Mouse (Mus musculus): Measurements from ENCODE around the gene Tenm4.

DNA sequence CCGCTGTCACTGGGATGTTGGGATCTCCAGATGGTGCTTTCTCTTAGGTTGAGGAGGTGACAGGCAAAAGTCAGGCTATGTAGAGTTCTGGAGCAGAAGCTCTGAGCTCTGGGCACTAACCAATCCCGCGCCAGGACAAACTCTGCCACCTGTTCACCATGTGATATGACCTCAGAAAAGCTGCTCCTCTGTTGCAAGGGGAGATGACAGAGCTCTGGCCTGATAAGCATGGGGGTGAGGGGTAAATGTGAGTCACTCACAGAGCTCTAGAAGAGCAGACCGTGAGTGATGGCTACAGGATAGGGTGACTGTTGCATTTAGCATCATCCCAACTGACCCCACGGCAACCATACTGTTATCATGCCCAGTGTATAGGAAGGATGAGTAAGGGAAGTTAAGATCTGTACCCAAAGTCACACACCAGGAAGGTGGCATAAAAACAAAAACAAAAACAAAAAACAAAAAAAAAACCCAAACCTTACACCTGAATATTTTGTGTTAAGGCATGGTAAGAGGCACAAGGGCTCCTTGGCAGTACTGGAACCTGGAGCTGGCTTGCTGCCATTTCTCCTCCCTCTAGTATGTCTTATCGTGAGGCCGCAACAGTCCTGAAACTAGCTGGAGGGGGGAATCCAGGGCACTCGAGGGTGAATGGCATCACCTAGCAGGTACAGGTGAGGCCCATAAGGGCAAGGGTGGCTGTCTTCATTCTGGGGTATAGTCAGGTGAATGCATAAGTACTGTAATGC lies 530.2 kb downstream of the Tenm4 start:
- TF ChIP-seq ZC3H11A (IDR thresholded peaks at IDR 0.05; ENCODE audit: borderline replicate concordance, low read depth, low read length) (no peak), HCFC1 (IDR thresholded peaks at IDR 0.05; ENCODE audit: borderline replicate concordance, insufficient read depth, low read length) (no peak), ZNF384 (IDR thresholded peaks at IDR 0.05; ENCODE audit: low read depth, low read length) (no peak), MAFK (IDR thresholded peaks at IDR 0.05; ENCODE audit: insufficient read depth, low read depth, low read length) (no peak), CHD2 (IDR thresholded peaks at IDR 0.05; ENCODE audit: low read depth, low read length) (no peak)
